Mouse (Mus musculus) cerebellum, adult 2 months (tissue): Measurements from ENCODE around the gene Klhl25.
"Not testable (repeated sequence)": the region's sequence is repeated elsewhere in the genome, so short reads cannot be mapped to it uniquely, and the experiment has no call there.

Source experiments
- CTCF ChIP-seq: fragments of 200-500 bp; IDR thresholded peaks from 2 replicates; pipeline ENCODE4 v1.5.1; 2011; ENCODE audit warnings: low read depth, mild to moderate bottlenecking, control low read depth, low read length, moderate library complexity, borderline replicate concordance; ENCODE audit not compliant: insufficient read depth
- POLR2A ChIP-seq: fragments of 200-500 bp; IDR thresholded peaks from 2 replicates; pipeline ENCODE4 v1.6.1; 2011; ENCODE audit warnings: low read length, control low read depth, borderline replicate concordance; ENCODE audit not compliant: insufficient read depth

GRCm38 (mm10) chr7:75915550-75915949 lies 67.4 kb downstream of the Klhl25 start:
- not testable (repeated sequence) for TF ChIP-seq CTCF, POLR2A
